Mouse (Mus musculus): Measurements from ENCODE around the gene Gm14597.
"Not testable (repeated sequence)": the region's sequence is repeated elsewhere in the genome, so short reads cannot be mapped to it uniquely, and the experiment has no call there.

The Gm14597 gene

DNA sequence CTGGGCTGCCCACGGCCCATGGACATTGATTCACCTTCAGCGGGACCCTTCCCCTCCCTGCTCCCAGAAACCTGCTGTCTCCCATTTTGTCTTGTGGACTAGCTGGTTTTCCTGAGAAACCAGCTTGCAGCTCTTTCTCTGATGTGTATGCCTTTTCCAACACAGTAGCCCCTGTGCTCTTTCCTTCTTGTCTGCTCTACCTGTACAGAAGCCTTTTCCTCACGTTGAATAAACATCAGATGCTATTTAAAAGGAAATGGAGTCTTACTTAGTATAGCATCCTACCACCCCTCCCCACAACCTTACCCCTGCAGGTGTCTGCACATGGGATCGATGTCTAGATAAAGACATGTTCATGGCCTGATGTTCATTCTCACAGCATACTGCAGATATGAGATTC, at the start of gene Gm14597:
Gene Gm14597 (minus strand): TSS at position 101 of the 400 bp plus-strand sequence.
- DNase-seq (ENCODE audit: low read depth): not testable (repeated sequence)

DNA sequence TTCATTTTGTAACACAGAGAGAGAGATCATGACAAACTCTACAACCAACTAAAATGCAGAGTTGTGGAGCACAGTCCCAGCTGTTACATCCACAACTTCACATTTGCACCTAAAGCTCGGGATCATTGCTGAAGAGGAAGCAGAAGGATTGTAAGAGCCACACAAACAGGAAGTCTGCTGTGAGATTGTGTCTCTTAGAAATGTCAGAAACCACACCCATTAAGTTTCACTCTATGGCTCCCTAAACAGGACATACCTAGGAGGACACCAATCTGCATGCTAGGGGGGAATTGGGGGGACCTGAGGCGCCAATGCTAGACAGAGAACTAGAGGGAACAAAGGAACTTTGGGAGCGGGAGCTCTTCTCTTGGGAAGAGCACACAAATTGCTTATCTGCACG, 44.1 kb upstream of the Gm14597 start:
- DNase-seq (ENCODE audit: low read depth): not testable (repeated sequence)

GRCm38 (mm10) chrX:53645885-53646284, 37.1 kb upstream of the Gm14597 start:
- peak; percentile 3 for DNase-seq (ENCODE audit: low read depth)

DNA sequence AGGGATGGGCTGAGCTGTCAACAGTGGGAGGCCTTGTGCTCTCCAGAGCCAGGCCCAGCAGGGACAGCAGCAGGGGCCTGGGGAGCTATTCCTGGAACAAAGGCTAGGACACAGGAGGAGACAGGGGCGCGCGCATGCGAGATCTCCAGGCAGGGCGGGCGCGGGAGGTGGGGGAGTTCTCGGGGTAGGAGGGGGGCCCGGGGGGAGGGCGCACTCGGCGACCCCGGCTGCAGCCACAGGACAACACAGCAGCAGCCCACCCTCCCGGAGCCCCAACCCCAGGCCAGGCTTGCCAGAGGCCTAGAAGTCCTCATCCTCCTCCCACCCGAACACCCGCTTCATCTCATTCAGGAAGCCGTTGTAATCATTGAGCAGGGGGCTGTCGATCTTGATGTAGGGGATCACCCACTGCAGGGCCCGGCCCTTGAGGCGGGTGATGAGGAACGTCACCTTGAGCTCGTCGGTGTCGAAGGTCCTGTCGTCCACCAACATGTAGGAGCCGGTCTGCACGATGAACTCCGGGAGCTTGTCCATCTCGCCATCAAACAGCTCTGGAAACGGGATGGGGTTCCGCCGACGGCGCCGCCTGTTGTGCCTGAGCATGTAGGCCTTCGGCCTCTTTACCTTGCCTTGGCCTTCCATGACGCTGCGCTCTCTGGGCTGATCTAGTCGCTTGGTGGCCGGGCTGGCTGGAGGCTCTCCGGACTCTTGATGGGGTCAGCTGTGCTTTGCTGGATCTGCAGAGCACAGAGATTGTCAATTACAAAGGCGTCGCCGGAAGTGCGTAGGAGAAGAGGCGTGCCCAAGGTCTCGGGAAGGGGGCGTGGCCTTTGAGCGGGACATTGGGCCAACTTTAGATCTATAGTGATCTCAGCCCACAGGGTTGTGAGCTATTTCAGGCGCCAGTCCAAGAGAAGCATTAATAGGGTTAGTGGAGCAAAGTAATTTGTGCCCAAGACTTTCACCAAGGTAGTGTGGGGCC, 34.5 kb upstream of the Gm14597 start, which contains the start of gene Rtl8a:
Gene Rtl8a (minus strand): TSS at position 703 of the 982 bp plus-strand sequence.
- peak; percentile 93 for DNase-seq (ENCODE audit: low read depth)

- DNase-seq (ENCODE audit: low read depth): not testable (repeated sequence)
Measured at GRCm38 (mm10) chrX:53642604-53642979, 33.8 kb upstream of the Gm14597 start.

DNA sequence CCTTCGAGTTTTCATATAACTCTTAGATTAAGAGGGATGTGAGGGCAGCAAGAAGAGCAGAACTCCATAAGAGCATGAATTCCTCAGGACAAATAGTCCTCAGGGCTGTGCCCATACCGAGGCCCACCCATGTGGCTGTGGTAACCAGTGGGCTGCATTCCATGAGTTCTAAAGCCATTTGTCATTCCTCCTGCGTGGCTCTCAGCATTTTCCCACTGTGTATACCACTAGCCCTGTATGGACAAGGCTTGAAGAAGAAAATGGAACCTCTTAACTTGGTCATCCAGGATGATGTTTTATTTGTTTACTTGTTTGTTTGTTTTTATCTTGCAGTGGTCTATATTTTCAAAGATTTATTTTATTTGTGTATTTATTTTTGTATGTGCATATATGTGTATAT, 29.3 kb upstream of the Gm14597 start:
- not testable (repeated sequence) for DNase-seq (ENCODE audit: low read depth)

GRCm38 (mm10) chrX:53611395-53611794, 2.6 kb upstream of the Gm14597 start:
- DNase-seq (ENCODE audit: low read depth): not testable (repeated sequence)

- DNase-seq (ENCODE audit: low read depth): peak; percentile 81
Measured at GRCm38 (mm10) chrX:53610571-53610970, 1.8 kb upstream of the Gm14597 start.

DNA sequence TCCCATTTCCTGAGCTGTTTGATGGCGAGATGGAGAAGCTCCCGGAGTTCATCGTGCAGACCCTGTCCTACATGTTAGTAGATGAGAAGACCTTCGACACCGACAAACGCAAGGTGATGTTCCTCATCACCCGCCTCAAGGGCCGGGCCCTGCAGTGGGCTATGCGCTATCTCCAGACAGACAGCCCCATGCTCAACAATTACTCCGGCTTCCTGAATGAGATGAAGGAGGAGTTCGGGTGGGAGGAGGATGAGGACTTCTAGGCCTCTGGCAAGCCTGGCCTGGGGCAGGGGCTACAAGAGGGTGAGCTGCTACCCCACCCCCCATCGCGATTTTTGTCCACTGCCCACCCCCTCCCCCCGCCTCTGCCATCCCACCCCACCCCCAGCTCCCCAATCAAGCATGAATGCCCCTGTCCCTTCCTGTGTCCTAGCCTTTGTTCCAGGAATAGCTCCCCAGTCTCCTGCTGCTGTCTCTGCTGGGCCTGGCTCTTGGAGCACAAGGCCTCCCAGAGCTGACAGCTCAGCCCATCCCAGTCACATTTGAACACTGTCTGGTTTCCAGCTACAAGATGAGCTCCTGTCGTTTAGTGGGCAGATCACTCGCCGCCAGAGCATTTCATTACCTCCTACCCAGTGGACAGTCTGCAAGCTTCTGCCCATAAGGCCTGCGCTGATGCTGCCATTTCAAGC, 511 bp downstream of the Gm14597 start:
- DNase-seq (ENCODE audit: low read depth): peak; percentile 1

DNA sequence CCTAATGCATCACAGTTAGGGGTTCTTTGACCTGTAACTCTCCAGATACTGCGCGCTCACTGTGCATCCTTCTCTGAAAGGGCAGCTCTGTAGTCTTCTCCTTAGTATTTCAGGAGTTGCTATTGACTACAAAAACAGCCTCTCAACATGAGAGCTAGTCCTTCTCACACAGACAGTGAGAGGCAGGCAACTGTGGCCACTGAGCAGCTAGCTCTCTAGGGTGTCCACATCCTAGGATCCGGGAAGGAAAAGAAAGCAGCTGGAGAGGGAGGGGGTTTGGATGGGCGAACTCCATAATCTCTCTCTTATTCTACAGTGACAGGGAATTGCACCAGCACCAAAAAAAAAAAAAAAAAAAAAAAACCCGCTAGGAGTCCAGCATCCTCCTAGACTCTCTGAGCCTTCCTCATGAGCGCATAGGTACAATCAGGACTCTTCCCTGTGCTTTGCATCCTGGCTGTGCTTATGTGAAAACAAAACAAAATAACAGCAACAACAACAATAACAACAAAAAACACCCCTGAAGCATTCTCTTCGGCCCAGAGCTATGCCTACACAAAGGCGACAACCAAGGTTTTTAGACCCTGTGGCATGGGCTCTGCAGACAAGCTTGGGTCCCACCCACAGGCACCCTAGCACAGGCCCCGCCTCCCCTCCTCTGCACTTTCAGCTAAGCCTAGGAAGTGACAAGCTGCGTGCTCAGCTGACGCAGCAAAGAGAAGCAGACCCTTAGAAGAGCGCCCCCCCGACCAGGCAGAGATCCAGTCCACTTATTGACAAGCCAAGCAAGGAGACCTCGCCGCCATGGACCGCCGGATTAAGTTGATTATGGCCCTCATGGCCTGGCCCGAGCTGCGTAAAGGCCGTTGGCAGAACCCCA, 1.3 kb downstream of the Gm14597 start, which contains the start of gene Rtl8c:
Gene Rtl8c (plus strand): TSS at position 791 of the 880 bp plus-strand sequence.
- DNase-seq (ENCODE audit: low read depth): peak; percentile 55

GRCm38 (mm10) chrX:53606176-53606575, 2.6 kb downstream of the Gm14597 start:
- not testable (repeated sequence) for DNase-seq (ENCODE audit: low read depth)

DNA sequence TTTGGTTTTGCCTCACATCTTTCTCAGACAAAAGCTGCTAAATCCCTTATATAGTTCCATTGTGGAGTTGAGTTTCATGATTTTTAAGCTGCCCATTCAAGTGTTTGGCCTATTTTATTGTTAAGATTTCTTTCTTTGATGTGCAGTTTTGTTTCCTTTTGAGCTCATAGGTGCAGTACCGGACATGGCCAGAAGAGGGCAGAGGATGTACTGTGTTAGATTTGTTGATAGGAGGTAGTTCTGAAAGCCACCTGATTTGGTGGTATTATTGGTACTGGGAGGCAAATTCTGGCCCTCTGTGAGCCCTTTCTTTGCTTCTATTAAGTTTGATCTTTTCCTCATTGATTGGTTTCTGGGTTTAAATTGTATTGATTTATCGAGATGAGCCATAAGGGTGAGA, 8.8 kb downstream of the Gm14597 start:
- DNase-seq (ENCODE audit: low read depth): not testable (repeated sequence)

DNA sequence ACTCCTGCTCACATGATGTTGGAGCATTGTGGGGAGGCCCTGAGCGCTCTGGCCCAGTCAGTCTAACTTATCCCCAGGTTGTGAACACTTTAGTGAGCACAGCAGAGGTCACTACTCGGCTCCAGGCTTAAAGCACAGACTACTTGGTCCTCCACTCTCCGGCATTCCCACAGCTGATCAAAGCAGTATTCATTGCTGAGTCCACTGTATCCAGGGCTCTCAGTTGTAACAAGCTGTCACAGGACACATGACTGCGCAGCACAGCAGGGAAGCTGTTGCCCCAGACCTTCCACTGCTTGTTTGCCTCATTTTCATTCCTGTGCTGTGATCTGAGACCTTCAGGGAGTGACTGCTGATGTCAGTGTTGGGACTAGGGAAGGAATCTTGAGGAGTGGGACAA, 25.4 kb downstream of the Gm14597 start:
- not testable (repeated sequence) for DNase-seq (ENCODE audit: low read depth)

DNA sequence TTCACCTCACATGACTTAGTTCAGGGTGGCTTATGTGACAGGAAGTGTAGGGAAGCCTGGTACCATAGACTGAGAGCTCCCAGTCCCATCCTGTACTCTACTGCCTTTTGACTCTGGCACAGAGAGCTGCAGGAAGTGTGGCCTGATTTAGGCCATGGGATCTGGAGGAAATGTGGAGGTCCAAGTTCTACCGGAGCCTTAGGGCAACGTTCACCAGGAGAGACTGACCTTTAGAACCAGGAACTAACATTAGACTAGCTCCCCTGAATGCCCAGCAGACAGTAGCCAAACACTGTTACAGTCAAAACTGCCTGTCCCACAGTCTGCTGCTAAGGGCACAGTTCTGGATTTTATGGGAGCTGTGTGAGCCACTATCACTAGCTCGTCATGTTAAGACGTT, 27.4 kb downstream of the Gm14597 start:
- not testable (repeated sequence) for DNase-seq (ENCODE audit: low read depth)

DNA sequence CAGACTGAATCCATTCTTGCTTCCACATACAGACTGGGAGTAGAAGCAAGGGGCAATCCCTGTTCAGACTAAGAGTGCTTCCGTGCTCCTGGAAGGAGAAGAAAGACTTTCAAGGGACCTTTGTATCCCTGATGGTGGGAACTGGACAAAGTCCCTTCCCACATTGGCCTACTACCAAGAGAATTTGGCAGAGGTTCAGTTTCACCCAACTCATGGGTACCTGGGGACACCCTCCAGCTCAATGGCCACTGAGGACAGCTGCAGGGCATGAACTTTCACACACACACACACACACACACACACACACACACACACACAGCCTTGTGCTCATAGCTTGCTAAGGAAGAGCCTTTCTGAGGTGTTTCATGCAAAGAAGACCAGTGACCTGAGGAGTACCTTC, 29.5 kb downstream of the Gm14597 start:
- no peak for DNase-seq (ENCODE audit: low read depth)

Data from NIH3T3 (cell line).